Mouse (Mus musculus) cerebellum, adult 9-11 months (tissue): Measurements from ENCODE around the gene Tmem120b.

Source experiments
- DNase-seq: peaks from one replicate; pipeline ENCODE4 v3.0.0; 2022

Gene Tmem120b

GRCm38 (mm10) chr5:123141555-123142160 lies 73.4 kb downstream of the Tmem120b start:
- peak; percentile 80 for DNase-seq

GRCm38 (mm10) chr5:123142161-123143157 lies 74.2 kb downstream of the Tmem120b start, which contains the start of gene Setd1b:
Setd1b (plus strand) TSS chr5:123142193.
- DNase-seq: peak; percentile 75

DNA sequence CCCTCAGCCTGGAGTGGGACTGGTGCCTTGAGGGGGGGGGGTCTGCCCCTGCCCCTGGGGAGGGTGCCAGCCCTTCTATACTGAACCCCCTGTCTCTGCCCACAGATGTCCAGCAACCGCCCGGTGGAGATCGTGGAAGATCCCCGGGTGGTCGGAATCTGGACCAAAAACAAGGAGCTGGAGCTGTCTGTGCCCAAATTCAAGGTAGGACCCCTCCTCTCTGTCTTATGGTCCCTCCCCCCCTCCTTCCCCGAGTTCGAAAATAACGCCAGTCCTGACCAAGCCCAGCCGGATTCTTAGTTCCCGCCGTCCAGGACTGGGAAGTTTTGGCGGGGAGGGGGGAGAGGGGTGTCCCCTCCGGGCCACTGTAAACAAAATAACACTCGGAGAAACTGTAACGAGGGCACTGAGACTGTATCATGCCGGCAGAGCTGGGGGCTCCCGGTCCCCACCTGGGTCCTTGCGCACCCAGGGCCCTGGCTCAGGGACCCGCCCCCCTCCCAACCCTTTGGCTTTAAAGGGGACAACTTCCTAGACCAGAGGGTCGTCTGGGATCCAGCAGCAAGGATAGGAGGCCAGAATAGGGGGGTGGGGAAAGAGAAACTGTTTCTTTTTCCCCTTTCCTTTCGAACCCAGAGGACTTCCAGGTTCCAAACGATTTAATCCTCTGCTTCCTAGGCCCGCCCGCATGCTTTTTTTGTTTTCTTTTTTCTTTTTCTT lies 75.2 kb downstream of the Tmem120b start:
- DNase-seq: peak; percentile 78

DNA sequence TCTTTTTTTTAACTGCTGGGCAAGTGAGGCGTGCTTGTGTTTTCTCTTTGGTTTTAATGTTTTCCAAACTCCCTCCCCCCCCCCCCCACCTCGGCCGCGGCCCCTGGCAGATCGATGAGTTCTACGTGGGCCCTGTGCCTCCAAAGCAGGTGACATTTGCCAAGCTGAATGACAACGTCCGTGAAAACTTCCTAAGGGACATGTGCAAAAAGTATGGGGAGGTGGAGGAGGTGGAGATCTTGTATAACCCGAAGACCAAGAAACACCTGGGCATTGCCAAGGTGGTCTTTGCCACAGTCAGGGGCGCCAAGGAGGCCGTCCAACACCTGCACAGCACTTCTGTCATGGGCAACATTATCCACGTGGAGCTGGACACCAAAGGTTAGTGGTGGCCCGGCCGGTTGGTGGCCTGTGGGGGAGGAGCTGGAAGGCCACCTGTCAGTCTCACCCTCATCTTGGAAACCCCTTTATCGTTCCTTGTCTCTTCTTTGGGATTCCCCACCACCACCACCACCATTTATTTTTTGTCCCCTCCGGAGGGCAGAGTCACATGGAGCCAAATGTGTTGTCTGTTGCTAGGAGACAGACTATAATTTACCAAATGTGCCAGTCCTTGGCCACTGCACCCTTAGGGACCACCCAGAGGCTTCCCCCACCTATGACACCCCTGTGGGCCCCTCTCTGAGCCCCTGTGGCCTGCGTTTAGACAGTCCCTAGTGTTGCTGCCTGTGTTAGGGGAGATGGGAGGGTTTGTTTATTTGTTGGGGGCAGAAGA lies 75.9 kb downstream of the Tmem120b start:
- peak; percentile 76 for DNase-seq

GRCm38 (mm10) chr5:123144746-123145590 lies 76.8 kb downstream of the Tmem120b start:
- DNase-seq: peak; percentile 64

DNA sequence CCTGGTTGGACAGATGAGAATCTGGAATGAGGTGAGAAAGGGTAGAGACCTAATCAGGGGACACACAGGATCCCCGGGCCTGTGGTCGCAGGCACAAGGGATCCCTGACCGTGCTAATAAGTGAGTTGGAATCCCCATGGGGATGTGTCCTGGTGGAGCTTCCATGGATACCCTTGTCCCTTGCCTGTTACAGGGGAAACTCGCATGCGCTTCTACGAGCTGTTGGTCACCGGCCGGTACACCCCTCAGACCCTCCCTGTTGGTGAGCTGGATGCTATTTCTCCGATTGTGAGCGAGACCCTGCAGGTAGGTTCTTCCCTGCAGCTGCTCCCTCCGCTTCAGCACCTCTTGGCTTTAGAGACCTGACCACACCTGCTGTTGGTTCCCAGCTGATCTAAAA lies 78.1 kb downstream of the Tmem120b start:
- DNase-seq: no peak

DNA sequence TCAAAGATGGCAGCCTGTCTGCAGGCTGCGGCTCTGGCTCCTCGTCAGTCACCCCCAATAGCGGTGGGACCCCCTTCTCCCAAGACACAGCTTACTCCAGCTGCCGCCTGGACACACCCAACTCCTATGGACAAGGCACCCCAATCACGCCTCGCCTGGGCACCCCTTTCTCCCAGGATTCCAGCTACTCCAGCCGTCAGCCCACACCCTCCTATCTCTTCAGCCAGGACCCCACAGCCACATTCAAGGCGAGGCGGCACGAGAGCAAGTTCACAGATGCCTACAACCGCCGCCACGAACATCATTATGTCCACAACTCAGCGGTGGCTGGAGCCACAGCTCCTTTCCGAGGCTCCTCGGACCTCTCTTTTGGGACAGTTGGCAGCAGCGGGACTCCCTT lies 79.4 kb downstream of the Tmem120b start:
- peak; percentile 56 for DNase-seq

GRCm38 (mm10) chr5:123148073-123148722 lies 80.0 kb downstream of the Tmem120b start:
- DNase-seq: peak; percentile 69

DNA sequence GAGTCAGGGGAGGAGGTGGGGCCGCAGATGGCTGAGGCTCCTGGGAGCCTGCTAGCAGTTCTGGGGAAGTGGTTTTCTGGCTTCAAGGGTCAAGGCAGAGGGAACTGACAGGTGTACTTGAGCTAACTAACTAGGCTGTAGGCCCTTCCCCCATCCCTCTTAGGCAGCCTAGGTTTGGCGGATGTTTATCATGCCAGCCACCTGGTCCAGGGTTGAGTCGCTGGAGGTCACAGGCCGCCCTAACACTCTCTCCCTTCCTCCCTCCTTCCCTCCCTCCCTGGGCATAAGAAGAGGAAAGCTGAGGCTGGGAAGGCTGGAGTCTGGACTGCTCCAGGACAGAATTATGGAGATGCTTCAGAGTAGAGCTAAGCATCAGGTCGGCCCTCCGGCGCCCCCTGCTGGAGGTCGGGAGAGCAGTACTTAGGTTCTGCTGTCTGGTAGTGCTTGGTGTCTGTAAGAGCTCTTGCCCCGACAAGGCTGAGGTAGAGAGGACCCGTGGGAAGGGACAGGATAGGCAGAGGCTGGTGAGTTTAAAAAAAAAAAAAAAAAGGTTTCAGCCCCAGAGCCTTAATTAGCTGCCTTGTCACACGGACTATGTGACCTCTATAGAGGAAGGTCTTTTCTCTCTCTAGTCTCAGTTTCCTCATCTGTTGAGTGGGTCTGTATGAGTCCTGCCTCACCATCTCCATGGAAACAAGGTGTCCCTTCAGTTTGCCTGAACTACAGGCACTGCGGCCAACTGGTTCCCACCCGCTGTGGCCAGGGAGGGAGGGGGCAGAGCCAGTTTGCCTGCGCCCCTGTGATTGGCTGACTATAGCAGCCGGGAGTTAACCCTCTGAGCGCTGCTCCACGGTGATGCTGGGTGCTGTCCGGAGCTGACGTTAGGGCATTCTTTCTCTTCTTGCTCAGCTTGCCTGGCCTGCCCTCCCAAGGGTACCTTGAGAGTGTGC lies 81.5 kb downstream of the Tmem120b start:
- peak; percentile 91 for DNase-seq

- DNase-seq: peak; percentile 70
Measured at GRCm38 (mm10) chr5:123150641-123151040, 82.4 kb downstream of the Tmem120b start.

DNA sequence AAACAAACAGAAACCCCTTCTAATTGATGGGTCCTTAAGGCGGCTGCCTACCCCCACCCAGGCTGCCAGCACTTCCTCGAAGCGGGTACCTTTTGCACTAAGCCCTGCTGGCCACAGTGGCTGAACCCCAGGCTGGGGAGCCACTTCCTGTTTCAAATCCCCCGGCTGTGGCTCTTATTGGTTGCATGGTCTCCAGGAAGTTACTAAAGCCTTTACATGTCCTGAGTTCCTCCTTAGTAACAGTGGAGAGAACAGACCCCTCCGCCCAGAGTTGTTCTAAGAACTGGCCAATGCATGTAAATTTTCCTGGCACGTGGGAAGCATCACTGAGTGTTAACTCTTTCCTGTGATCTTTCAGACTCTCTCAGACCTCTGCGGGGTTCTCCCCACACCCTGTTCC lies 82.9 kb downstream of the Tmem120b start:
- DNase-seq: no peak

GRCm38 (mm10) chr5:123151707-123152362 lies 83.6 kb downstream of the Tmem120b start:
- peak; percentile 34 for DNase-seq

- peak; percentile 35 for DNase-seq
Measured at GRCm38 (mm10) chr5:123152901-123153300, 84.7 kb downstream of the Tmem120b start.

GRCm38 (mm10) chr5:123155425-123155824 lies 87.2 kb downstream of the Tmem120b start:
- DNase-seq: peak; percentile 70

GRCm38 (mm10) chr5:123156763-123157162 lies 88.5 kb downstream of the Tmem120b start:
- DNase-seq: peak; percentile 41

DNA sequence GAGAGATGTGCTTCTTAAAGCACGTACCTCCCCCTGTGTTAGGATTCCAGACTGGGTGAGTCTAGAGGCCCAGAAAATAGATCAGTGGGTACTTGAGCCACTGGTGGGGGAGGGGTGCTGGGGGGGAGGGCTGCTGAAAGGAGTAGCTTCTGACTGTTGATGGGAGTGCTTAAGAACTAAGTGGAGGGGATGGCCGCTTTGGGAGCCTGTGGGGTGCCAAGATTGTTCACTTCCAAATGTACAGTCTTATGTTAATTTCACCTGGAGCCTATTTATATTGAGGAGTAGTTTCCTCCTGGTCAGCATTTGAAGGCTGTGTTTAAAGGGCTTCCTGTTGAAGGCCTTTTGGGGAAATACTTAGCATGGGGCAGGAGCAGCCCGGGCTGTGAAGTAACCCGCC lies 89.8 kb downstream of the Tmem120b start:
- no peak for DNase-seq

GRCm38 (mm10) chr5:123159446-123159845 lies 91.2 kb downstream of the Tmem120b start:
- DNase-seq: no peak

- DNase-seq: no peak
Measured at GRCm38 (mm10) chr5:123159866-123160265, 91.7 kb downstream of the Tmem120b start.

DNA sequence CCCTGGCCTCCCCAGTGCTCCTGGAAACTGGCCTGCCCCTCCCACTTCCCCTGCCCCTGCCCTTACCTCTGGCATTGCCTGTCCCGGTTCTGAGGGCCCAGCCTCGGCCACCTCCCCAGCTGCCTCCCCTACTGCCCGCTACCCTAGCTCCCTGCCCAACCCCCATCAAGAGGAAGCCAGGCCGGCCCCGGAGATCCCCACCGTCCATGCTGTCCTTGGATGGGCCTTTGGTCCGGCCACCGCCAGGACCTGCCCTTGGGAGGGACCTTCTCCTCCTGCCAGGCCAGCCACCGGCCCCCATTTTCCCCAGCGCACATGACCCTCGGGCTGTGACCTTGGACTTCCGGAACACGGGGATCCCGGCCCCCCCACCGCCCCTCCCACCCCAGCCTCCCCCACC lies 92.1 kb downstream of the Tmem120b start:
- DNase-seq: no peak
